Mouse (Mus musculus) left cerebral cortex, adult 2 months (tissue): ENCODE measurements at regions not wholly inside any gene's neighbourhood (a gene's known extent, or its start where the extent isn't known, plus 50 kb on each side); places are given as distances from the start of the nearest gene placed in this dataset.
"Not testable (repeated sequence)": the region's sequence is repeated elsewhere in the genome, so short reads cannot be mapped to it uniquely, and the experiment has no call there.

Source experiments
- DNase-seq, 2 experiments: peaks; one replicate each; pipeline ENCODE4 v3.0.0; 2021 to 2022; ENCODE audit warnings: low spot score in 2 of 2, mixed read lengths in 1 of 2; ENCODE audit errors: extremely low spot score in 1 of 2
- H3K27ac ChIP-seq: fragments of 200-600 bp; 2 replicates; pipeline ENCODE4 v1.8.1; 2022
- H3K4me3 ChIP-seq: fragments of 200-600 bp; 2 replicates; pipeline ENCODE4 v1.8.1; 2022
- CTCF ChIP-seq: fragments of 200-600 bp; IDR thresholded peaks from 2 replicates; pipeline ENCODE4 v1.8.1; 2022; ENCODE audit warnings: antibody characterized with exemption, mild to moderate bottlenecking, moderate library complexity
- intact Hi-C: fragments of 180-260 bp; cut with DNase I; formaldehyde crosslinking; loops from one replicate; pipeline ENCODE4 v1.15.1; 2025

DNA sequence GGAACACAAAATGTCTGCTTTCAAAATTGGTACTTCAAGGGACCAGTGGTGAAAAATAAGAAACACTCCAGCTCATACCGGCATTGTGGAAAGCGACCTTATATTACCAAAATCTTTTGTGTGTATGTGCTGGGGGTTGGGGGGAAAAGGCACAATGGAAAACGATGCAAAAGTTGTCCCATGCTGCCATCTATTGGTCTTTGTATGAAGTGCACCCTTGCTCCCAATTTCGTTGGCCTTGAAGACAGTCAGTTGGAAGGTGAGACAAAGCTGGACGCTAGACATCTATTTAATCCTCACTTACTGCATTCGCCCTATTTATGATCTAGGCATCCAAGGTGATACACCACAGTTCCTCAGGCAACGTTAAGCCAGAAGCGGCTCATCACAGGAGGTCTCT lies 186.6 kb downstream of the BC048507 start:
- not testable (repeated sequence) for H3K27ac ChIP-seq, H3K4me3 ChIP-seq, DNase-seq
- peak; percentile 18 for TF ChIP-seq CTCF
- intact Hi-C loops, result loop anchor here (5.0 kb wide), 1 partner anchor 508 kb away; no protein-coding TSS in a partner anchor

DNA sequence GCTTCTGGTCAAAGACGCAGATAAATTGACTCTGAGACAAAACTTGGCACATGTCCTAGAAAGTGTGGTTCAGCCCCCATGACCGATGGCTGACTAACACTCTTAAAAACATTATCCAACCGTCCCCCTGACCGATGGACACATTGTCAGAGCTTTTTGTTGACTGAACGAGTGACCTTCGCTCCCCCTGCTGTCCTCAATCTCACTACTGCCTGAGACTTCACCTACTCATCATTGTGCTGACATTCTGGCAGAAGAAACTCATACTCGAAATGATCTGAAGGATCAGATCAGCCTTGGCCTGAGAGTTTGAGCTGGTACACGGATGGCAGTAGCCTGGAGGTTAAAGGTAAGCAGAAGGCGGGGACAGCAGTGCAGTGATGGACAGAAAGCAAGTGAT lies 230.2 kb downstream of the BC048507 start:
- DNase-seq, intact Hi-C loops, H3K4me3 ChIP-seq, H3K27ac ChIP-seq: not testable (repeated sequence)

GRCm38 (mm10) chr13:68116786-68117185 lies 253.7 kb downstream of the BC048507 start:
- intact Hi-C loops, H3K27ac ChIP-seq, H3K4me3 ChIP-seq: not testable (repeated sequence)
- DNase-seq, result peak; percentile 26 to 45
